9 mouse cellular contexts compared by ENCODE assay signal in the genomic region with DNA sequence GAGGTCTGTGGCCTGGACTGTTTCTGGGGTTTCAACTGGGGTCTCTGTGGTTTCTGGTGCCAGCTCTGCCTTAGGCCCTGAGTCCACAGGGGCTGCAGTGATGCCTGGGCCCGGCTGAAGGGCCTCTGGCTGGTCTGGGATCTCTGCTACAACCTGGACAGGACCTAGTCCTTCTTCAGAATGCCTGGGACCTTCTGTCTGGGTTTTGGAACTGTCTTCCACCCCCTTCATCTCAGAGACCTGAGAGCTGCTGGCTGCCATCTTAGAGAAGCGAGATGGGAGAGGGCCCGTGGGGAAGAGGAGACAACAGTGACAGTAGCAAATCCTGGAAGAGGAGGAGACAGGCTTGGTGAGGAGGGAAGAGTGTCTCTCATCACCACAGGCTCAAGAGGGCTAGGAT. TPM values are rescaled to one million over a fixed set of nuclear protein-coding genes. Genes with fewer than 3 reads are reported as not detected.
DNase-seq lines count a peak whose midpoint lies in the region; ATAC-seq and TF ChIP-seq lines count a peak whose summit lies in the region.
"Had no signal": no experiment of that assay in that cellular context is flagged by ENCODE, and none has a peak within 500 bp of the region (broad histone marks: within the 10 kb centered on the region; RNA-seq: fewer than 3 reads in every experiment).

No protein-coding gene starts in this region.

- no peaks in the 10 kb centered on the region for H3K9me3 ChIP-seq in kidney, embryonic 15.5 days (replicated peaks)
- no peaks in the 10 kb centered on the region for H3K9me3 ChIP-seq in embryonic facial prominence, embryonic 10.5 days
- no peaks in the 10 kb centered on the region for H3K9me3 ChIP-seq in hindbrain, embryonic 14.5 days (ENCODE audit: control insufficient read depth, low read length)
- H3K9me3 ChIP-seq in midbrain, postnatal 0 days (ENCODE audit: low read length): no peaks in the 10 kb centered on the region

- peak overlapping the region; percentile 21 for H3K9ac ChIP-seq in kidney, embryonic 15.5 days
- H3K9ac ChIP-seq in hindbrain, embryonic 14.5 days: peak overlapping the region; percentile 82
- peak overlapping the region; percentile 79 for H3K9ac ChIP-seq in midbrain, postnatal 0 days (replicated peaks; ENCODE audit: low read length, poor library complexity, severe bottlenecking)

- H3K4me2 ChIP-seq in kidney, embryonic 15.5 days: peak overlapping the region; percentile 92
- H3K4me2 ChIP-seq in hindbrain, embryonic 14.5 days (replicated peaks): peak overlapping the region; percentile 84
- H3K4me2 ChIP-seq in midbrain, postnatal 0 days (ENCODE audit: low read depth, low read length, poor library complexity, severe bottlenecking): peak overlapping the region; percentile 71

- ATAC-seq in kidney, embryonic 15.5 days (replicated peaks; ENCODE audit: low FRiP score): no peak
- no peak for ATAC-seq in hindbrain, embryonic 14.5 days (ENCODE audit: low FRiP score)
- no peak for ATAC-seq in midbrain, postnatal 0 days (ENCODE audit: low FRiP score)

- peaks cover 41% of the 10 kb centered on the region for H3K36me3 ChIP-seq in kidney, embryonic 15.5 days
- peaks cover 52% of the 10 kb centered on the region for H3K36me3 ChIP-seq in embryonic facial prominence, embryonic 10.5 days (replicated peaks)
- peaks cover 42% of the 10 kb centered on the region for H3K36me3 ChIP-seq in hindbrain, embryonic 14.5 days (replicated peaks; ENCODE audit: control insufficient read depth, insufficient read depth)
- H3K36me3 ChIP-seq in midbrain, postnatal 0 days (ENCODE audit: insufficient read depth, low read length): peaks cover 19% of the 10 kb centered on the region

- peaks cover 87% of the 10 kb centered on the region for H3K4me1 ChIP-seq in kidney, embryonic 15.5 days
- H3K4me1 ChIP-seq in embryonic facial prominence, embryonic 10.5 days: peaks cover 97% of the 10 kb centered on the region
- peaks cover 63% of the 10 kb centered on the region for H3K4me1 ChIP-seq in hindbrain, embryonic 14.5 days (replicated peaks; ENCODE audit: control insufficient read depth, insufficient read depth, low read length)
- H3K4me1 ChIP-seq in midbrain, postnatal 0 days (ENCODE audit: insufficient read depth, low read length): peaks cover 50% of the 10 kb centered on the region

- no peaks in the 10 kb centered on the region for H3K27me3 ChIP-seq in kidney, embryonic 15.5 days
- H3K27me3 ChIP-seq in embryonic facial prominence, embryonic 10.5 days (replicated peaks; ENCODE audit: low read depth, poor library complexity, severe bottlenecking): no peaks in the 10 kb centered on the region
- no peaks in the 10 kb centered on the region for H3K27me3 ChIP-seq in hindbrain, embryonic 14.5 days (ENCODE audit: control insufficient read depth, insufficient read depth, low read length)
- no peaks in the 10 kb centered on the region for H3K27me3 ChIP-seq in midbrain, postnatal 0 days (ENCODE audit: insufficient read depth, low read length)

- no peak for TF ChIP-seq CTCF in midbrain, postnatal 0 days (IDR thresholded peaks at IDR 0.05)

- peak overlapping the region; percentile 54 for H3K4me3 ChIP-seq in kidney, embryonic 15.5 days (replicated peaks)
- H3K4me3 ChIP-seq in embryonic facial prominence, embryonic 10.5 days: peak overlapping the region; percentile 86
- peak overlapping the region; percentile 51 for H3K4me3 ChIP-seq in hindbrain, embryonic 14.5 days (replicated peaks; ENCODE audit: low read length)
- H3K4me3 ChIP-seq in midbrain, postnatal 0 days (ENCODE audit: low read depth, low read length): peak overlapping the region; percentile 63

- peak overlapping the region; percentile 99 for H3K27ac ChIP-seq in kidney, embryonic 15.5 days
- peak overlapping the region; percentile 86 for H3K27ac ChIP-seq in embryonic facial prominence, embryonic 10.5 days (replicated peaks)
- H3K27ac ChIP-seq in hindbrain, embryonic 14.5 days: no peak overlapping the region; the same call in 1 of the 2 replicates
- peak overlapping the region; percentile 82 for H3K27ac ChIP-seq in midbrain, postnatal 0 days (ENCODE audit: low read depth, low read length)

- no peak for DNase-seq in kidney, postnatal 36 days
- DNase-seq in embryonic facial prominence, embryonic 10.5 days (ENCODE audit: low spot score): no peak
- DNase-seq in hindbrain, embryonic 14.5 days (ENCODE audit: low spot score): no peak
- no peak for DNase-seq in midbrain, postnatal 0 days (ENCODE audit: low spot score)
- DNase-seq in thymus, postnatal 10 days (ENCODE audit: low spot score in 2 of 2): no peak
- no peak for DNase-seq in c-Kit-positive CD71-positive TER-119-positive erythroid progenitor cells, embryonic 14.5 days (ENCODE audit: low spot score)
- no peak for DNase-seq in spleen, postnatal 4 days (ENCODE audit: low spot score in 2 of 2)

- WGBS in kidney, embryonic 15.5 days: 64% methylated on average over 3 of the region's 3 CpGs
- 68% methylated on average over 3 of the region's 3 CpGs for WGBS in embryonic facial prominence, embryonic 10.5 days
- 53% methylated on average over 3 of the region's 3 CpGs for WGBS in hindbrain, embryonic 14.5 days
- WGBS in midbrain, postnatal 0 days: 54% methylated on average over 3 of the region's 3 CpGs

RNA-seq across cellular contexts. Expression of a gene that starts 0.9 kb away (rescaled TPM):
- polyA plus RNA-seq in kidney, embryonic 15.5 days (2015; fragmentation: Nextera tagmentation; extraction: Ambion mirVana): 52.6 and 61.2 TPM in 2 replicates
- 37.7 and 92.9 TPM in 2 replicates for polyA plus RNA-seq in embryonic facial prominence, embryonic 10.5 days (2016; fragmentation: Nextera tagmentation; extraction: Ambion mirVana)
- 51.9 and 52.3 TPM in 2 replicates for polyA plus RNA-seq in hindbrain, embryonic 14.5 days (2014; fragmentation: Nextera tagmentation; extraction: Ambion mirVana)
- total RNA-seq in midbrain, postnatal 0 days (2014; rRNA removed): 52.3 and 55.5 TPM in 2 replicates
- polyA plus RNA-seq in midbrain, postnatal 0 days (2015; fragmentation: Nextera tagmentation; extraction: Ambion mirVana): 45.3 and 55.5 TPM in 2 replicates

RNA-seq across cellular contexts. Expression of a gene that starts 1.0 kb away (rescaled TPM):
- polyA plus RNA-seq in kidney, embryonic 15.5 days (2015; fragmentation: Nextera tagmentation; extraction: Ambion mirVana): 5.4 and 7.2 TPM in 2 replicates
- 2.7 and 3.4 TPM in 2 replicates for polyA plus RNA-seq in embryonic facial prominence, embryonic 10.5 days (2016; fragmentation: Nextera tagmentation; extraction: Ambion mirVana)
- 46.7 and 57.0 TPM in 2 replicates for polyA plus RNA-seq in hindbrain, embryonic 14.5 days (2014; fragmentation: Nextera tagmentation; extraction: Ambion mirVana)
- total RNA-seq in midbrain, postnatal 0 days (2014; rRNA removed): 102 and 155 TPM in 2 replicates
- polyA plus RNA-seq in midbrain, postnatal 0 days (2015; fragmentation: Nextera tagmentation; extraction: Ambion mirVana): 109 and 124 TPM in 2 replicates

RNA-seq across cellular contexts. Expression of a gene that starts 2.9 kb away (rescaled TPM):
- 44.8 and 59.5 TPM in 2 replicates for polyA plus RNA-seq in kidney, embryonic 15.5 days (2015; fragmentation: Nextera tagmentation; extraction: Ambion mirVana)
- polyA plus RNA-seq in embryonic facial prominence, embryonic 10.5 days (2016; fragmentation: Nextera tagmentation; extraction: Ambion mirVana): 41.1 and 107 TPM in 2 replicates
- polyA plus RNA-seq in hindbrain, embryonic 14.5 days (2014; fragmentation: Nextera tagmentation; extraction: Ambion mirVana): 31.5 and 38.6 TPM in 2 replicates
- 5.3 TPM in 1 of 2 replicates, not detected in the other for total RNA-seq in midbrain, postnatal 0 days (2014; rRNA removed)
- 33.1 and 41.1 TPM in 2 replicates for polyA plus RNA-seq in midbrain, postnatal 0 days (2015; fragmentation: Nextera tagmentation; extraction: Ambion mirVana)
- total RNA-seq: common myeloid progenitor, adult 5-6 weeks had no signal

RNA-seq across cellular contexts. Expression of a gene that starts 3.7 kb away (rescaled TPM):
- polyA plus RNA-seq in kidney, embryonic 15.5 days (2015; fragmentation: Nextera tagmentation; extraction: Ambion mirVana): 0.45 TPM in 1 of 2 replicates, not detected in the other
- 0.78 TPM in 1 of 2 replicates, not detected in the other for polyA plus RNA-seq in embryonic facial prominence, embryonic 10.5 days (2016; fragmentation: Nextera tagmentation; extraction: Ambion mirVana)
- polyA plus RNA-seq in hindbrain, embryonic 14.5 days (2014; fragmentation: Nextera tagmentation; extraction: Ambion mirVana): 0.70 TPM in 1 of 2 replicates, not detected in the other
- total RNA-seq in midbrain, postnatal 0 days (2014; rRNA removed): 2.4 TPM in 1 of 2 replicates, not detected in the other
- polyA plus RNA-seq in midbrain, postnatal 0 days (2015; fragmentation: Nextera tagmentation; extraction: Ambion mirVana): 0.66 TPM in 1 of 2 replicates, not detected in the other
- total RNA-seq: common myeloid progenitor, adult 5-6 weeks had no signal

RNA-seq across cellular contexts. Expression of a gene that starts 5.6 kb away (rescaled TPM):
- 15.3 and 16.8 TPM in 2 replicates for polyA plus RNA-seq in kidney, embryonic 15.5 days (2015; fragmentation: Nextera tagmentation; extraction: Ambion mirVana)
- 4.1 TPM in 2 replicates for polyA plus RNA-seq in embryonic facial prominence, embryonic 10.5 days (2016; fragmentation: Nextera tagmentation; extraction: Ambion mirVana)
- 3.4 and 4.0 TPM in 2 replicates for polyA plus RNA-seq in hindbrain, embryonic 14.5 days (2014; fragmentation: Nextera tagmentation; extraction: Ambion mirVana)
- 4.2 and 7.2 TPM in 2 replicates for total RNA-seq in midbrain, postnatal 0 days (2014; rRNA removed)
- 3.9 and 4.4 TPM in 2 replicates for polyA plus RNA-seq in midbrain, postnatal 0 days (2015; fragmentation: Nextera tagmentation; extraction: Ambion mirVana)

Comparison
In these comparisons a context has a peak if more than half of its experiments do, and no peak if none do; other contexts are left out.
1. H3K9ac ChIP-seq: peak in every context shown above with its lines; median percentile 82 in hindbrain, embryonic 14.5 days; 79 in midbrain, postnatal 0 days; 21 in kidney, embryonic 15.5 days.